Mouse (Mus musculus) T-helper 1 cell (primary cell): Measurements from ENCODE around the gene Dcaf11.

Source experiments
- in situ Hi-C: fragments of 300-600 bp; cut with MboI, MseI; formaldehyde crosslinking; loops from one replicate; pipeline ENCODE4 v1.15.1; 2025; ENCODE audit warnings: high pct_unique_total_duplicates

Dcaf11 gene

DNA sequence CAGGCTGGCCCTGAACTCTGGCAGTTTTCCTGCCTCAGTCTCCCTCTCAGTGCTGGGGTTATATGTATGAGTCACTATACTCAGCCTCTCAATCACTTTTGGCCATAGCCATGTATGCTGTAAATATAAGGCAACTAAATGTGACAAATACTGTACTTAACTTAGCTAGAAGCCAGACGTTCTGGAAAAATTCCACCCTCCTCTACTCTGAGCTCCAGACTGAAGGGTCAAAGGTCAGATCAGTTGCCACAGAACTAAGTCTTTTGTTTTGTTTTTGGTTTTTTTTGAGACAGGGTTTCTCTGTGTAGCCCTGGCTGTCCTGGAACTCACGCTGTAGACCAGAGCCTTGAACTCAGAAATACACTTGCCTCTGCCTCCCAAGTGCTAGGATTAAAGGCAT, 56.1 kb downstream of the Dcaf11 start:
- in situ Hi-C loops, result no loop called here

DNA sequence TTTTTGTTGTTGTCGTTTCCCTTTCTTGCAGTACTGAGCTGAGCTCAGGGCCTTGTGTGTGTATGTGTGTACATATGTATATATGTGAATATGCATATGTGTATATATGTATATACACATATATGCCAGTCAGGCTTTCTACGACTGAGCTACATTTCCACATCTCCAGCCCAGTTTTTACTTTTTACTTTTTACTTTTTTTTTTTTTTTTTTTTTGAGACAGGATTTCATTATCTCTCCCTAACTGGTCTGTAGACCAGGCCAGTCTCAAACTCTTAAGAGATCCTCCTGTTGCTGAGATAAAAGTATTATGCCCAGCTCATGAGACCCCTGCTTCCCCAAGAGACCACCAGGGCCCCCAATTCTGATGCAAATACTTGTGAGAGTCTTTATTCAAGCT, 57.0 kb downstream of the Dcaf11 start:
- in situ Hi-C loops, result no loop called here

- in situ Hi-C loops, result no loop called here
Observed at GRCm38 (mm10) chr14:55617822-55618221, 58.0 kb downstream of the Dcaf11 start, which contains the start of gene Rec8. Rec8 (plus strand) TSS chr14:55618037.

GRCm38 (mm10) chr14:55618486-55619195, 58.8 kb downstream of the Dcaf11 start:
- in situ Hi-C loops, result no loop called here
